Mouse (Mus musculus) lung, embryonic 15.5 days (tissue): ENCODE results near the gene Pkd1l3. TPM values are rescaled to one million over a fixed set of nuclear protein-coding genes. Genes with fewer than 3 reads are reported as not detected.

Experiments
- ATAC-seq: fragments of 200-750 bp; cut with Nextera tagmentation; 2 replicates; pipeline ENCODE4 v1.8.0; 2017; ENCODE audit warnings: moderate number of reproducible peaks, borderline replicate concordance; ENCODE audit not compliant: low FRiP score, low TSS enrichment; ENCODE audit errors: extremely low read depth
- H3K27ac ChIP-seq: fragments of 300-500 bp; sonication (generic); 2 replicates; pipeline ENCODE4 v1.5.1; 2015; ENCODE audit warnings: moderate library complexity, mild to moderate bottlenecking, inconsistent platforms
- H3K27me3 ChIP-seq: fragments of 300-500 bp; sonication (generic); 2 replicates; pipeline ENCODE4 v1.6.1; 2015; ENCODE audit warnings: inconsistent platforms
- H3K36me3 ChIP-seq: fragments of 300-500 bp; sonication (generic); 2 replicates; pipeline ENCODE4 v1.6.1; 2015; ENCODE audit warnings: inconsistent platforms
- H3K4me1 ChIP-seq: fragments of 300-500 bp; sonication (generic); 2 replicates; pipeline ENCODE4 v1.6.1; 2015; ENCODE audit warnings: inconsistent platforms
- H3K4me2 ChIP-seq: fragments of 300-500 bp; sonication (generic); 2 replicates; pipeline ENCODE4 v1.6.1; 2015; ENCODE audit warnings: inconsistent platforms, mild to moderate bottlenecking, moderate library complexity
- H3K4me3 ChIP-seq: fragments of 300-500 bp; sonication (generic); 2 replicates; pipeline ENCODE4 v1.5.1; 2015; ENCODE audit warnings: mild to moderate bottlenecking, inconsistent platforms
- H3K9ac ChIP-seq: fragments of 300-500 bp; sonication (generic); 2 replicates; pipeline ENCODE4 v1.6.1; 2015; ENCODE audit warnings: inconsistent platforms
- H3K9me3 ChIP-seq: fragments of 300-500 bp; sonication (generic); 2 replicates; pipeline ENCODE4 v1.6.1; 2016; ENCODE audit warnings: inconsistent platforms
- WGBS: fragments of 180-500 bp; shearing (Covaris S2); methylation state at CpG from one replicate; pipeline ENCODE4 v1.1.7; 2015; 5-methylcytosine and 5-hydroxymethylcytosine counted together
- polyA plus RNA-seq: library from polyadenylated mRNA; unstranded; fragments of >200 nt; fragmentation: Nextera tagmentation; extraction: Ambion mirVana; gene quantifications from 2 replicates; pipeline ENCODE4 v1.2.1, GENCODE M21; 2015

The Pkd1l3 gene
- polyA plus RNA-seq, 1 experiment from 2014 or later, result 0.02 TPM

DNA sequence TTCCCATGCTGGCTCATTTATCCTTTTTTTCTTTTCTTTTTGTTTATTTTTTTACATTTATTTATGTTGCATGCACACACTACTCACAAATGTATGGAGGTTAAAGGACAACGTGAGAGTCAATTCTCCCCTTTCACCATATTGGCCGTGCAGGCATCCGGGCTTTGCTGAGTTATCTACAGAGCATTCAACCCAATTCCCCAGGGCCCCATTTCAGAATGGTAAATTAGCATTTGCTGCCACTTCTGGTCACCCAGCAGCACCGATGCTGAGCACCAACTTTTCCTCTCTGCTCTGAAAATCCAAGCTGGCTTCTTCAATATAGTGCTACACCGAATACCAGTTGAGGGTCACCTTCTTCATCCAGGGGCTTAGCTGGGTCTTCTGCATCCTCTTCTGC is 24.5 kb downstream of the Pkd1l3 start:
- H3K4me1 ChIP-seq, result no peaks in the 10 kb centered on the region
- WGBS, result 80% methylated on average over 5 of the region's 5 CpGs
- no peak overlapping the region for H3K4me2 ChIP-seq
- H3K27me3 ChIP-seq, result no peaks in the 10 kb centered on the region
- no peaks in the 10 kb centered on the region for H3K36me3 ChIP-seq
- H3K27ac ChIP-seq, result no peak overlapping the region
- no peak for ATAC-seq
- H3K9ac ChIP-seq, result no peak overlapping the region
- no peaks in the 10 kb centered on the region for H3K9me3 ChIP-seq
- no peak overlapping the region for H3K4me3 ChIP-seq

GRCm38 (mm10) chr8:109640410-109640809 is 26.1 kb downstream of the Pkd1l3 start:
- no peaks in the 10 kb centered on the region for H3K27me3 ChIP-seq
- no peak for ATAC-seq
- H3K4me3 ChIP-seq, result no peak overlapping the region
- no peaks in the 10 kb centered on the region for H3K9me3 ChIP-seq
- H3K4me1 ChIP-seq, result no peaks in the 10 kb centered on the region
- WGBS, result 53% methylated on average over 7 of the region's 7 CpGs
- H3K4me2 ChIP-seq, result no peak overlapping the region
- H3K36me3 ChIP-seq, result no peaks in the 10 kb centered on the region
- H3K27ac ChIP-seq, result no peak overlapping the region
- H3K9ac ChIP-seq, result no peak overlapping the region

DNA sequence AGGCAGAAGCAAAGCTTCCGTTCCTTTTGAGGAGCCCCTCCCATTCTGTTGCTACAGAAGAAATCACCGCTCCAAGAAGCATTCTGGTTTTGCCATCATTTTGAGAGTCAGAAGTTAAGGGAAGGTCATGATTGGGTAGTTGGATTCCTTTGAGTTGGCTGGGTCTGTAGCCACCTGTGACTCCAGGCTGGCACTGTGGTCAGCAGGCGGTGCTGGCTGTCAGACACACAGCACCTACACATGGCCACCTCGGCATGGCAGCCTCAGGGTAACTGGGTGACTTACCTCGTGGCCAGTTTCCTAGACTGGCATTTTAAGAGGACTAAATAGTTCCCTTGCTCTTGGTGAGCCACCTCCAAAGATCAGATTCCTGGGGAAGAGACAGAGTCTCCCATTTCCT is 26.9 kb downstream of the Pkd1l3 start:
- Histone ChIP-seq H3K27ac (no peak overlapping the region), H3K9me3 (no peaks in the 10 kb centered on the region), H3K4me3 (no peak overlapping the region), H3K4me2 (no peak overlapping the region), H3K9ac (no peak overlapping the region), H3K27me3 (no peaks in the 10 kb centered on the region), H3K4me1 (no peaks in the 10 kb centered on the region), H3K36me3 (no peaks in the 10 kb centered on the region)
- WGBS, result 78% methylated on average over 5 of the region's 5 CpGs
- no peak for ATAC-seq

GRCm38 (mm10) chr8:109647331-109647730 is 33.0 kb downstream of the Pkd1l3 start:
- no peak overlapping the region for H3K27ac ChIP-seq
- H3K36me3 ChIP-seq, result no peaks in the 10 kb centered on the region
- no peak overlapping the region for H3K9ac ChIP-seq
- ATAC-seq, result no peak
- H3K4me1 ChIP-seq, result no peaks in the 10 kb centered on the region
- H3K4me3 ChIP-seq, result no peak overlapping the region
- H3K9me3 ChIP-seq, result no peaks in the 10 kb centered on the region
- no peak overlapping the region for H3K4me2 ChIP-seq
- WGBS, result 38% methylated on average over 11 of the region's 11 CpGs
- H3K27me3 ChIP-seq, result no peaks in the 10 kb centered on the region

DNA sequence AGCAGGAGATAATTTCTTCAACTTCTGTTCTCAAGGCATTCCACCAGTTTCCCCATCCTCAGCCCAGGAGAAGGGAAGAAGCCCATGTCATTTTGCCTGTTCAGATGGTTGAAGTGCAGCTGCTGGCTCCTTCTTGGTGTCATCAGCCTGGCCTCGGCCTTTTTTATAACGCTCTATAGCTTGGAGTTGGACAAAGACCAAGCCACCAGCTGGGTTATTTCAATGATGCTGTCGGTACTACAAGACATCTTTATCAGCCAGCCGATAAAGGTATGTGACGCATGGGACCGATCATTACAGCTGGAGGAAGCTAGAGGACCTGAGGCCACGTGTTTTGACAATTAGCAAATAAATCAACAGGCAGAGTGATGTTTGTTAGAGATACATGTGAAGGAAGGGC is 34.2 kb downstream of the Pkd1l3 start:
- WGBS, result 27% methylated on average over 7 of the region's 7 CpGs
- Histone ChIP-seq H3K36me3 (no peaks in the 10 kb centered on the region), H3K4me1 (no peaks in the 10 kb centered on the region), H3K27me3 (no peaks in the 10 kb centered on the region), H3K4me2 (no peak overlapping the region), H3K9ac (no peak overlapping the region), H3K4me3 (no peak overlapping the region), H3K9me3 (no peaks in the 10 kb centered on the region), H3K27ac (no peak overlapping the region)
- ATAC-seq, result no peak

DNA sequence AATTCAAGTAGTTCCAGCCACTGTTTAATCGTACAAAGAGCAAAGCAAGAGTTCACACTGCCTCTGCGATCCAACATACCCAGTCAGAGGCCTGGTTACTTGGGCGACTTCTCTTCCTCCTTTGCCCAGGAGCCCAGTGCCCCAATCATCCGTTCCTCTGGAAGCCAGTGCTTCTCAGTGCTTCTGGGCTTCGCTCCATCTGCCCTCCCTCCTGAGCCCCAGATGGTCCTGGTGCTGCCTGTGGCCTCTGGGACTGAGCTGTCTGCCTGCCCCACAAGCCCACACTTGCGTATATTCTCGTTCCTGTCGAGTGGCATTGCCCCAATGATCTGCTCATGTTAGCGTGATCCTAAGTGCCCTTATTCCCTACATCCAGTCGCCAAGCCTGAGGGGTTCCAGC is 36.5 kb downstream of the Pkd1l3 start:
- Histone ChIP-seq H3K27ac (no peak overlapping the region), H3K9me3 (no peaks in the 10 kb centered on the region), H3K4me3 (no peak overlapping the region), H3K9ac (no peak overlapping the region), H3K27me3 (no peaks in the 10 kb centered on the region), H3K36me3 (no peaks in the 10 kb centered on the region), H3K4me2 (no peak overlapping the region), H3K4me1 (no peaks in the 10 kb centered on the region)
- 63% methylated on average over 10 of the region's 10 CpGs for WGBS
- ATAC-seq, result no peak

GRCm38 (mm10) chr8:109656860-109657259 is 42.5 kb downstream of the Pkd1l3 start:
- Histone ChIP-seq H3K9ac (no peak overlapping the region), H3K27me3 (no peaks in the 10 kb centered on the region), H3K4me3 (no peak overlapping the region), H3K27ac (no peak overlapping the region), H3K4me2 (no peak overlapping the region), H3K4me1 (no peaks in the 10 kb centered on the region), H3K9me3 (no peaks in the 10 kb centered on the region), H3K36me3 (no peaks in the 10 kb centered on the region)
- ATAC-seq, result no peak
- WGBS, result 77% methylated on average over 3 of the region's 3 CpGs

GRCm38 (mm10) chr8:109662328-109662727 is 48.0 kb downstream of the Pkd1l3 start:
- H3K4me2 ChIP-seq, result no peak overlapping the region
- no peaks in the 10 kb centered on the region for H3K4me1 ChIP-seq
- no peak overlapping the region for H3K4me3 ChIP-seq
- H3K9ac ChIP-seq, result no peak overlapping the region
- 76% methylated on average over 3 of the region's 3 CpGs for WGBS
- no peak overlapping the region for H3K27ac ChIP-seq
- no peaks in the 10 kb centered on the region; the same call in 1 of the 2 replicates for H3K36me3 ChIP-seq
- no peak for ATAC-seq
- H3K9me3 ChIP-seq, result no peaks in the 10 kb centered on the region
- no peaks in the 10 kb centered on the region for H3K27me3 ChIP-seq

DNA sequence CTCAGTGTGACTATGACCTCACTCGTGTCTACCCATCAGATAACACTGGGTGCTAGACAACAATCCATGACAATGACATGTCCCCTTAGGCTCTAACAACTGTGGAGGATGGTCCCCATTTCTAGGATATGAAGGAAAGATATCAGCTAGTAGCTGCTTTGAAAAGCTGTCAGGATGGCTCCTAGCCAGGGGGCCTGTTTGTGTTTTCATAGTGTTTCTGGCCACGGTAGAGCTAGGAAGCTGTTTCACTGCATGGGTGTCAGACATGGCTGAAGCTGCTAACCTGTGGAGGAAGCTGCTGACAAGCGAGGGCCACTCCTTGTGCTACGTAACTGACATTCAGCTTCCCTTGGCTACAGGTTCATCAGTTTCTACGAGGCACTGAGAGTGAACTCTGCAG is 52.3 kb downstream of the Pkd1l3 start:
- no peak for ATAC-seq
- Histone ChIP-seq H3K9me3 (no peaks in the 10 kb centered on the region), H3K36me3 (peaks cover 24% of the 10 kb centered on the region), H3K27me3 (no peaks in the 10 kb centered on the region), H3K27ac (no peak overlapping the region), H3K9ac (no peak overlapping the region), H3K4me2 (no peak overlapping the region), H3K4me3 (no peak overlapping the region), H3K4me1 (no peaks in the 10 kb centered on the region)
- 76% methylated on average over 5 of the region's 5 CpGs for WGBS

- Histone ChIP-seq H3K27me3 (no peaks in the 10 kb centered on the region), H3K36me3 (peaks cover 83% of the 10 kb centered on the region), H3K9me3 (no peaks in the 10 kb centered on the region), H3K4me1 (no peaks in the 10 kb centered on the region), H3K9ac (no peak overlapping the region), H3K27ac (no peak overlapping the region), H3K4me3 (no peak overlapping the region), H3K4me2 (no peak overlapping the region)
- no peak for ATAC-seq
- 93% methylated on average over 5 of the region's 5 CpGs for whole genome bisulfite sequencing
Measured at GRCm38 (mm10) chr8:109672656-109673055, 58.3 kb downstream of the Pkd1l3 start.

GRCm38 (mm10) chr8:109673596-109673995 is 59.3 kb downstream of the Pkd1l3 start:
- ATAC-seq, result no peak
- Histone ChIP-seq H3K36me3 (peaks cover 91% of the 10 kb centered on the region), H3K4me3 (no peak overlapping the region), H3K9ac (no peak overlapping the region), H3K4me2 (no peak overlapping the region), H3K9me3 (no peaks in the 10 kb centered on the region), H3K27me3 (no peaks in the 10 kb centered on the region), H3K27ac (no peak overlapping the region), H3K4me1 (no peaks in the 10 kb centered on the region)
- WGBS, result 87% methylated on average over 2 of the region's 2 CpGs

- ATAC-seq, result no peak
- no peak overlapping the region for H3K9ac ChIP-seq
- no peak overlapping the region for H3K27ac ChIP-seq
- WGBS, result 93% methylated on average over 9 of the region's 9 CpGs
- H3K4me3 ChIP-seq, result no peak overlapping the region
- H3K4me1 ChIP-seq, result no peaks in the 10 kb centered on the region
- peaks cover 91% of the 10 kb centered on the region for H3K36me3 ChIP-seq
- H3K4me2 ChIP-seq, result no peak overlapping the region
- H3K9me3 ChIP-seq, result no peaks in the 10 kb centered on the region
- H3K27me3 ChIP-seq, result no peaks in the 10 kb centered on the region
Measured at GRCm38 (mm10) chr8:109675896-109676643, 61.8 kb downstream of the Pkd1l3 start.

- H3K27me3 ChIP-seq, result no peaks in the 10 kb centered on the region
- no peaks in the 10 kb centered on the region for H3K9me3 ChIP-seq
- no peak overlapping the region for H3K4me3 ChIP-seq
- H3K9ac ChIP-seq, result no peak overlapping the region
- H3K36me3 ChIP-seq, result peaks cover 61% of the 10 kb centered on the region
- no peaks in the 10 kb centered on the region for H3K4me1 ChIP-seq
- no peak overlapping the region for H3K27ac ChIP-seq
- ATAC-seq, result no peak
- H3K4me2 ChIP-seq, result no peak overlapping the region
- 69% methylated on average over 3 of the region's 3 CpGs for WGBS
Measured at GRCm38 (mm10) chr8:109681535-109681934, 67.2 kb downstream of the Pkd1l3 start.
